Mouse (Mus musculus) liver, embryonic 14.5 days (tissue): ENCODE measurements around the gene Pbrm1. TPM values are rescaled to one million over a fixed set of nuclear protein-coding genes. Genes with fewer than 3 reads are reported as not detected.

Experiments
- ATAC-seq: fragments of 200-750 bp; cut with Nextera tagmentation; 2 replicates; pipeline ENCODE4 v1.8.0; 2017; ENCODE audit warnings: moderate number of reproducible peaks, mild to moderate bottlenecking, moderate library complexity; ENCODE audit not compliant: insufficient read depth
- DNase-seq, 3 experiments: peaks; one replicate each; pipeline ENCODE4 v3.0.0-alpha.2; 2012 to 2013; ENCODE audit warnings: low read depth in 3 of 3, low spot score in 3 of 3
- H3K27ac ChIP-seq: fragments of 300-500 bp; sonication (generic); 2 replicates; pipeline ENCODE4 v1.5.1; 2014; ENCODE audit warnings: moderate library complexity, mild to moderate bottlenecking, control low read depth, inconsistent platforms
- H3K27me3 ChIP-seq: fragments of 300-500 bp; sonication (generic); 2 replicates; pipeline ENCODE4 v1.6.1; 2014; ENCODE audit warnings: mild to moderate bottlenecking, low read length, moderate library complexity; ENCODE audit not compliant: control insufficient read depth, insufficient read depth
- H3K36me3 ChIP-seq: fragments of 300-500 bp; sonication (generic); replicated peaks from 2 replicates; pipeline ENCODE4 v1.6.1; 2014; ENCODE audit warnings: low read depth; ENCODE audit not compliant: control insufficient read depth, insufficient read depth
- H3K4me1 ChIP-seq, 2 experiments: fragments of 200-500 bp in 1 of 2; fragments of 300-500 bp in 1 of 2; sonication (generic) in 1 of 2; replicated peaks; 2 replicates each; pipeline ENCODE4 v1.6.1; 2012 to 2014; ENCODE audit warnings: antibody characterized with exemption in 1 of 2, inconsistent platforms in 1 of 2, low read length in 1 of 2; ENCODE audit not compliant: control insufficient read depth in 2 of 2, insufficient read depth in 2 of 2
- H3K4me2 ChIP-seq: fragments of 300-500 bp; sonication (generic); 2 replicates; pipeline ENCODE4 v1.6.1; 2014; ENCODE audit warnings: low read depth, mild to moderate bottlenecking, control low read depth, moderate library complexity
- H3K4me3 ChIP-seq, 2 experiments: fragments of 200-500 bp in 1 of 2; fragments of 300-500 bp in 1 of 2; sonication (generic) in 1 of 2; 2 replicates each; pipeline ENCODE4 v1.5.1; 2012 to 2014; ENCODE audit warnings: low read depth in 2 of 2, low read length in 2 of 2, mild to moderate bottlenecking in 2 of 2, control low read depth in 1 of 2, inconsistent platforms in 1 of 2, moderate library complexity in 1 of 2; ENCODE audit not compliant: insufficient read depth in 1 of 2
- H3K9ac ChIP-seq: fragments of 300-500 bp; sonication (generic); replicated peaks from 2 replicates; pipeline ENCODE4 v1.6.1; 2014; ENCODE audit warnings: mild to moderate bottlenecking, control low read depth, moderate library complexity
- H3K9me3 ChIP-seq: fragments of 300-500 bp; sonication (generic); 2 replicates; pipeline ENCODE4 v1.6.1; 2016; ENCODE audit warnings: low read length, mixed read lengths; ENCODE audit not compliant: control insufficient read depth
- CTCF ChIP-seq: IDR thresholded peaks from 2 replicates; pipeline ENCODE4 v1.5.1; 2016; ENCODE audit warnings: antibody characterized with exemption, low read depth, control low read depth
- EP300 ChIP-seq: IDR thresholded peaks from 2 replicates; pipeline ENCODE4 v1.6.1; 2016; ENCODE audit warnings: antibody characterized with exemption, low read depth
- WGBS: fragments of 180-500 bp; shearing (Covaris S2); extraction: QIAGEN DNeasy Blood & Tissue Kit; methylation state at CpG from one replicate; pipeline ENCODE4 v1.1.7; 2014; ENCODE audit not compliant: insufficient replicate concordance; 5-methylcytosine and 5-hydroxymethylcytosine counted together
- polyA plus RNA-seq, 2 experiments: library from polyadenylated mRNA; depleted of rRNA in 1 of 2; stranded (reverse) in 1 of 2; unstranded in 1 of 2; fragments of >200 nt; fragmentation: Nextera tagmentation in 1 of 2; extraction: Ambion mirVana in 1 of 2; gene quantifications; 2 replicates each; pipeline versions ENCODE4 v1.2.1 to v1.2.3; 2012 to 2014

The Pbrm1 gene
- polyA plus RNA-seq, 2 experiments, result 10.3 to 35.3 TPM

GRCm38 (mm10) chr14:31013928-31014327 is 5.0 kb upstream of the Pbrm1 start:
- ATAC-seq (no peak), DNase-seq (no peak)
- 71% methylated on average over 2 of the region's 2 CpGs for WGBS
- Histone ChIP-seq H3K27me3 (no peaks in the 10 kb centered on the region), H3K4me3 (no peak overlapping the region), H3K36me3 (peaks cover 69% of the 10 kb centered on the region), H3K9ac (no peak overlapping the region), H3K4me1 (peaks cover 13 to 14% of the 10 kb centered on the region in 2 experiments), H3K9me3 (no peaks in the 10 kb centered on the region), H3K27ac (no peak overlapping the region), H3K4me2 (no peak overlapping the region)
- TF ChIP-seq EP300 (no peak), CTCF (no peak)

DNA sequence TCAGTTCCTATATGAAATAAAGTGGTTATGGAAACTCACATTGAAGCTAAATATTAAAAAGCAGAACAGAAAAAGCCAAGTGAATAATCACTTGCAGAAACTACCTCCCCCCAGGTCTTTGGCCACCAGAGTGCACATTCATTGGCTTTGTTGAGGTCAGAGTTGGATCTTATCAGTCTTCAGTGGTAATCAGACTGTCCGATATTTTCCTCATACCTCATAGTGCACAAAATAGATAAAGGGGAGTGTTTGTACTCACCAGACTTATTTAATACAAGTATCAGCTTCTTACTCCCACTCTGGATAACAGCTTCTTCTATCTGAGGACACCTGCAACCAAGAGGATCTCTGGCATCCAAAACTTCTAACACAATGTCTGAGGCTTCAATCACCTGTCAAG is 2.9 kb upstream of the Pbrm1 start:
- no peak overlapping the region; the same call in 1 of the 2 replicates for H3K9ac ChIP-seq

DNA sequence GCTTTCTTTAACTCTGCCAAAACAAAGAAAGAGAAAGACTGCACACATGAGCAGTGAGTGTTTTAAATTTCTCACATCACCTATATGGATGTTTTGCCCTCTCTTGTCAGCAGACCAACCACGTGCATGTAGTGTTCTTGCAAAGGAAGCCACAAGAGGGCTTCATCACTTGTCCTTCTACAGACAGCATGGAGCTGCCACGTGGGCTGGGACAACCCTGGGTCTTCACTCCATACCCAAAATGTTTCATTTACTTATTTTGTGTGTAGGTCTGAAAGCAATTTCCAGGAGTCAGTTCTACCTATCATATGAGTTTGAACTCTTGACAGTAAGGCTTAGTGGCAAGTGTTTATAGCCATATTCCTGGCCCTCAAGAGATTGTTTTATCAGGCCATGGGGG is 1.1 kb upstream of the Pbrm1 start:
- Histone ChIP-seq H3K9me3 (no peaks in the 10 kb centered on the region), H3K27ac (peak overlapping the region; percentile 33), H3K9ac (peak overlapping the region; percentile 94), H3K27me3 (no peaks in the 10 kb centered on the region), H3K4me2 (peak overlapping the region; percentile 80), H3K4me3 (peak overlapping the region; percentile 75 to 87), H3K4me1 (peaks cover 23 to 26% of the 10 kb centered on the region in 2 experiments), H3K36me3 (peaks cover 48% of the 10 kb centered on the region)
- WGBS, result 0% methylated on average over 2 of the region's 2 CpGs
- DNase-seq (peak in 1 of 3 experiments; percentile 48), ATAC-seq (no peak)
- TF ChIP-seq EP300 (no peak), CTCF (peak; percentile 61)

More for the DNA sequence above, 2.9 kb upstream of the Pbrm1 start:
- WGBS, result 8% methylated on average over 1 of the region's 1 CpGs
- Histone ChIP-seq H3K36me3 (peaks cover 61% of the 10 kb centered on the region), H3K27ac (no peak overlapping the region), H3K27me3 (no peaks in the 10 kb centered on the region), H3K4me3 (no peak overlapping the region), H3K4me2 (peak overlapping the region; percentile 80), H3K4me1 (peaks cover 19 to 20% of the 10 kb centered on the region in 2 experiments), H3K9me3 (no peaks in the 10 kb centered on the region)
- no peak for ATAC-seq
- no peak for DNase-seq
- TF ChIP-seq CTCF (no peak), EP300 (no peak)

DNA sequence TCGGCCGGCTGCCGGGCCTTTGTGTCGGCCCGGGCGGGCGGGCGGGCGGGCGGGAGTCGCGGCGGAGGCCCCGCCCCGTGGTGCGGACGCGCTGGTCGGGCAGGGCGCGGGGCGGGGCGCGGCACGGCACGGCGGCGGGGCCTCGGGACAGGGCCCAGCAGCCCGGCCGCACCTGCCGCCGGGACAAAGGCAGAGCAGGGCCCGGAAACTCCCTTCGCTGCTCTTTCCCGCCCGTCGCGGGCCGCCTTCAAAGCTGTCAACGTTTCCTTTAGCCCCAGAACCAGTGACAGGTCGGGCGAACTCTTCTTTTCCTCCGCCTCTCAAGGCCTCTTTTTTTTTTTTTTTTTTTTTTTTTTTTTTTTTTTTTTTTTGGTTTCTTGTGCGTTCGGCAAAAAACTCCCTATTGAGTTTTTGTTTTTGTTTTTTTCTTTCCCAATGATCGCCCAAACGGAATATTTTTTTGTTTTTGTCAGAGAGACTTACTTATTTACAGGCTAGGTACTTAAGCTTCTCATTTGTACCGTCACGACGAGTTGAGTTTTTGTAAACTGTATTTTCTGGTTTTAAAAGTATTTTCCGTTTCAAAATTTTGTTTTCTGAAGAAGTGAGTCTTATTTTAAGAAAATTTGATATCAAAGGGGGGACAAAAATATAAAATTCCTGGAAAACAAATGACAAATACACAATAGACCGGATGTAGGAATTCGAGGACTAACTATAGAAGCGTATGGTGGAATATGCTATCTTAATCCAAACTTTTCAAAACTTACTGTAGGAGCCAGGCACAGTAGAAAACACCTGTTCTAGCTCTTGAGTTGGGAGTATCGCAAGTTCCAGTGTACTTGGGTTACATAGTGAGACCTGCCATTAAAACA is 630 bp downstream of the Pbrm1 start:
- H3K9me3 ChIP-seq, result no peaks in the 10 kb centered on the region
- no peaks in the 10 kb centered on the region for H3K27me3 ChIP-seq
- ATAC-seq (peak; percentile 93), DNase-seq (peak; percentile 76 to 79 (median 76))
- peaks cover 23 to 26% of the 10 kb centered on the region in 2 experiments for H3K4me1 ChIP-seq
- 2% methylated on average over 46 of the region's 56 CpGs for WGBS
- peak overlapping the region; percentile 85 for H3K4me2 ChIP-seq
- H3K27ac ChIP-seq, result peak overlapping the region; percentile 90
- peak overlapping the region; percentile 94 for H3K9ac ChIP-seq
- TF ChIP-seq CTCF, result no peak
- TF ChIP-seq EP300, result no peak
- H3K4me3 ChIP-seq, result peak overlapping the region; percentile 87 to 89
- peaks cover 41% of the 10 kb centered on the region for H3K36me3 ChIP-seq

DNA sequence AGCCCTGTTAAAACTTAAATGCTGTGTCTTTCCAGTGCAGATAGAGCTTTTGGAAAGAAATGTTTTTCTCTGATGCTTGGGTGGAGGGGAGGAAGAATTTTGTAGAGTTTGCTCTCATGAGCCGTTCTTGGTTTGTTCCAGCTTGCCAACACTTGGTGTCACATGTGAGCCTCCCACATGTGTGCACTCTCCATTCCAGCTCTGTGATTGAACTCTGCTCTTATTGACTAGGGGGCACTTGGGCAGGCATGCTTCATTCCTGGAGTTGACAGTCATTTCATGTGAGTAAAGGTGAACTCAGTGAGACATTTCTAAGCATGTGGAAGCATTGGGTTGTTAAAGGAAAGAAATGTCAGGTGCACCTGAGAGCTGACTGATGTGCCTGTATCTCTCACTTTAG is 3.6 kb downstream of the Pbrm1 start:
- DNase-seq (no peak), ATAC-seq (no peak)
- WGBS, result 46% methylated on average over 1 of the region's 1 CpGs
- H3K36me3 ChIP-seq, result peaks cover 43% of the 10 kb centered on the region
- H3K4me1 ChIP-seq, result peaks cover 12 to 19% of the 10 kb centered on the region in 2 experiments
- no peak overlapping the region for H3K9ac ChIP-seq
- no peak overlapping the region; the same call in 1 of the 2 replicates for H3K4me2 ChIP-seq
- no peaks in the 10 kb centered on the region for H3K9me3 ChIP-seq
- no peaks in the 10 kb centered on the region for H3K27me3 ChIP-seq
- no peak overlapping the region for H3K4me3 ChIP-seq
- H3K27ac ChIP-seq, result no peak overlapping the region
- 0 out of 2 replicates have a peak, but pooled peaks have one; percentile 12 for TF ChIP-seq CTCF
- TF ChIP-seq EP300, result no peak
